Mouse (Mus musculus) fibroblast of lung, adult 2 months (primary cell): ENCODE results near the gene Fabp3.

Source experiments
- DNase-seq: peaks from one replicate; pipeline ENCODE4 v3.0.0-alpha.2; 2011; ENCODE audit warnings: low read depth

The Fabp3 gene

DNA sequence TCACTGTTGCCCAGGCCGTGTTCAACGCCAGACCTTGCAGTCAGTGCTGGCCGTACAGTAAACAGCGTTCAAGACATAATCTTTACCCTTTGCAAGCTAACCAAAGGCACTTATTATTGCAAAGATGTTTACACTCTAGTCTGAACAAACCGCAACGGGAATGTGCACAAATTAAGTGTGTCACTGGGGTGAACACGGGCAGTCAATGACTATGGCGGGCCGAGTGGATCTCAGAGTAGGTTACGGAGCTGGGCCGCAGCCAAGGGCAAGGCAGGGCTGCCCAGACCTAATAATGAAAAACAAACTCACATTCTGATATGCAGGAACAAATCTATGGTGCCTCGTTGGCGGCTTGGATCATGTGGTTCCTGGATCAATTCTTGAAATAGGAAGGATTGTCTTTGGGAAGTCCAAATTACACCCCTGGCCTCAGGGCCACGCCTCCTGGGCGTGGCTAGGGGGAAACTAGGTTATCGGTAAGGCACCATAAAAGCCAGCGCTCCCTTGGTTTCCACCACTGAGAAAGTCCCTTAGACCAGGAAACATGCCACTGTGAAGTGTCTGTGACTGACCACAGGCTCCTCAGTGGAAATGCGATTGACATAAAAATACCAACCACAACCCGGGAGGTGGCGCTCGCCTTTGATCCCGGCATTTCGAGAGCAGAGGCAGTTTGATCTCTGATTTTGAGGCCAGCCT lies 13.2 kb upstream of the Fabp3 start:
- no peak for DNase-seq

DNA sequence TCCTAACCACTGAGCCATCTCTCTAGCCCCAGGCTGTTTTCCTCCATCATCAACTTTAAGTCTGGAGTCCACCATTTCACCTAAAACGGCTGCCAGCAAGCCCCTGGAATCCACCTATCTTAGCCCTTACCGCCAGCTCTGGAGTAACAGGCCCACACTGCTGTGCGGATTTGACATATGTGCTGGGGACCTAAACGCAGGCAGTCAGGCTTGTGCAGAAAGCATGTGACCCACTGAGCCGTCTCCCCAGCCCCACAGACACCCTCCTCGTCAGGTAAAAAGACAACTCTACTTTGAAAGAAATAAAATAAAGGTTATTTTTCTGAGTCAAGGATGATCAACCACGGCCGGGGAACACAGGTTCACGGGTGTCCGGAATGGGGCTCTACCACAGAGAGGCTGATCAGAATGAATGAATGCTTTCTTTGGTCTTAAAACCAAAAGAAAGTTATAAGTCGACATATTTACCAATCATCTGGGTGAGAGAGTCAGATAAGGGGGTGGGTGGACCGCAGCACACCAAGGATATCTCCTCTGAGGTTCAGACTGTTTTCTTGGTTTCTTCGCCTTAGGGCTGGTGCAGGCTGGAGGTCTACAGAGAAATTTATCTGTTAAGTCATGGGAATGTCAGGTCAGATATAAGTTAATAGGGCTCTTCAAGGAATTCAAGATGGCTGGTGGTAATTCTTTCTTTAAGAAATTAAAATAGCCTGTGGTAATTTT lies 12.0 kb upstream of the Fabp3 start:
- no peak for DNase-seq

DNA sequence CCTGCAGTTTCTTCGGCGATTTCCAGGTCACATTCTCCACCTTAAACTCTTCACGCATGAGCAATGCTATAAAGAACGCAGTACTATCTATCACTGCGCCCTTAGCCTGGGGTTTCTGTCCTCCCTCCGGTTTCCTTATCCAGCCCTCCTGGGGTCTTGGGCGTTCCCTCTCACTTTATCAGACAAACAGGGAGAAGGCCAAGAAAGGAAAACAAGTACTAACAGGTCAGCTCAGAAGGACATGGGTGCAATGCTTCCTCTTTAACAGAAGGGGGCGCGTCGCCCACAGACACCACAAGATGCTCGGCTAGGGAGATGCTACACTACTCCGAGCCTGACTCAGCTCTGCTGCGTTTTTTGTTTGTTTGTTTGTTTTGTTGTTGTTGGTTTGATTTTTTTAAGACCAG lies 11.3 kb upstream of the Fabp3 start:
- DNase-seq: no peak

DNA sequence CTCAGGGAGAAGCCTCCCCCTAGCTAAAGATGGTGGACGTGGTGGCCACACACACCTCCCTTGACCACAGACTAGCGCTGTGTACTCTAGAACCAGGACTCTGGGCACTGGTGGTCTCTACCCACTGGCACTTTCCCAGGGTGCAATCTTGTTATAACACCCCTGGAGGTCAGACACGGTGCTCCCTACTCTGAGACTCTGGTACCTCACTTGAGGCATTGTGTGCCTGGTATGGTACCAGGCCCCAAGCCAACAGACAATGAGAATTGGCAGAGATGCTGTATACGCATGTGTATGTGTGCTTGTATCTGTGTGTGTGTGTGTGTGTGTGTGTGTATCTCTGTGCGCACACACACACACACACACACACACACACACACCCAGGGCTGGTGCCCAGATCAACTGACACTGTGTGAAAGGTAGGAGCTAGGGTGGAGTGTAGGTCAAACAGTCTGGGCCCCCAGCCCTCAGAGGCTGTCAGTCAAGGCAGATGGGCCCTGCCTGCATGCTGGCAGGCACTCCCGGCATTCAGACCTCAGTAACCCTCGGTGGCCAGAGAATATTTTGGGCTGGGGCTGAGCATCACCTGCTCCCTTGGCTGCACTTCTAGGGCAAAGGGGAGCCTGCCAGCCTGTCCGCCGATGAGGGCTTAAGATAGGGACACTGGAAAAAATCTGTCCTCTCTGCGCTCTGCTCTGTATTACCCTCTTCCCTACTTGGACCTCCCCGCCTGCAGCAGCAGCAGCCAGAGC lies 9.3 kb upstream of the Fabp3 start:
- DNase-seq: no peak

DNA sequence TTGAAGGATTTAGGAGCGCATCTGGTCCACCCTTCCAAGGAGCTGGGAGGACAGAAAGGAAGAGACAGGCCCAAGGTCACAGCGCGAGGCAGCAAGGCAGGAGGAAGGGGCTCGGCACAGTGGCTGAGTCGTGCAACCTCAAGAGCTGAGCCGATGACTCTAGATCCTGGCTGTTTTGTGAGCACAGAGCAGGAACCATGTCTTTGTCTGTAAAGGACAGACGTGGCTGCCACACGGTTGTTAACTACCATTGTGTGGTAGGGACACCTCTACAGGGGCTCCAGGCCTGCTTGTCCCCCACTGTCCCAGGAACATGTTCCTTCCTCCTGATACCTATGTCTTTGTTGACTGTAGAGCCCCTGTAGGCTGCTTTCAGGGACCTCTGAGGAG lies 8.8 kb upstream of the Fabp3 start:
- DNase-seq: no peak

DNA sequence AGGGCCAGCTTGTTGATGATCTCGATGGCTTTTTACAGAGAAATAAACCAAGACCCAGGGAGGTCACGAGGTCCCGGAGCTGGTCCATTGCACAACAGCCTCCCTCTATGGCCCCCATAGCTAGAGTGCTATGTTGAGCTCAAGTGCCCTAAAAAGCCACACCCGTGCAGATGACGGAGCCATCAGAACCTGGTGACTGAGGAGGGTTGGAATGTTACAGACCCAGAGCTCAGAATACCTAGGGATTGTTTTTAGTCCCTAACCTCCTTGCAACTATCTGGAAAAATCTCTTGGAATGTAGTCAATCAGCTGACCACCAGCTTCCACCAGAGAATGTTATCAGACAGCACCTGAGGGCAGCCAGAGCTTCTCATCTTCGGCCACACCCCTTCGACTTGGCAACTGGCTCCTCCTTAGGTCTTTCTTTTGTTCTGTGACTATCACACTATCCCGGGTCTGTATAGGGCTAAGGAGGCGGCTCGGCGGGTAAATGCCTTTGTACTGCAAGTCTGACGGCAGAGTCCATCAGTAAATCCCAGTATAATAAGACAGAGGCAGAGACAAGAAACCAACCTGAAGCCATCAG lies 6.0 kb upstream of the Fabp3 start:
- DNase-seq: no peak

DNA sequence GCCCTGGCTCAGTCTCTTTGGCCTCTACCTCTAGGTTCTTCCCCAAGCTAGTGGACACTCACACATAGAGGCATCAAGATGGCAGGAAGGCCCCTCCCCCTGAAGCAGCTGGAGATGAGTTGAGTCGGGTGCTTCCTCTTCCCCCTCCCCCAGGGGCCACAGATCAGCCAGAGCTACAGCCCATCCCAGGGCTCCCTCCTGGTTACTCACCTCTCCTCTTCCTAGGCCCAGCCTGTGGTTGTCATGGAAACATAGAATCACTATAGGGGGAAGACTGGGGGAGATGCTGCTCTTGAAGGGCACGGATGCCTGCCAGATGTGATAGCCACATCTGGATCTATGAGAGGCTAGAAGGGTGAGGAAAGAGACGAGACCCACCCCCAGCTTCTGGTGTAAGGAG lies 3.6 kb upstream of the Fabp3 start:
- DNase-seq: no peak

DNA sequence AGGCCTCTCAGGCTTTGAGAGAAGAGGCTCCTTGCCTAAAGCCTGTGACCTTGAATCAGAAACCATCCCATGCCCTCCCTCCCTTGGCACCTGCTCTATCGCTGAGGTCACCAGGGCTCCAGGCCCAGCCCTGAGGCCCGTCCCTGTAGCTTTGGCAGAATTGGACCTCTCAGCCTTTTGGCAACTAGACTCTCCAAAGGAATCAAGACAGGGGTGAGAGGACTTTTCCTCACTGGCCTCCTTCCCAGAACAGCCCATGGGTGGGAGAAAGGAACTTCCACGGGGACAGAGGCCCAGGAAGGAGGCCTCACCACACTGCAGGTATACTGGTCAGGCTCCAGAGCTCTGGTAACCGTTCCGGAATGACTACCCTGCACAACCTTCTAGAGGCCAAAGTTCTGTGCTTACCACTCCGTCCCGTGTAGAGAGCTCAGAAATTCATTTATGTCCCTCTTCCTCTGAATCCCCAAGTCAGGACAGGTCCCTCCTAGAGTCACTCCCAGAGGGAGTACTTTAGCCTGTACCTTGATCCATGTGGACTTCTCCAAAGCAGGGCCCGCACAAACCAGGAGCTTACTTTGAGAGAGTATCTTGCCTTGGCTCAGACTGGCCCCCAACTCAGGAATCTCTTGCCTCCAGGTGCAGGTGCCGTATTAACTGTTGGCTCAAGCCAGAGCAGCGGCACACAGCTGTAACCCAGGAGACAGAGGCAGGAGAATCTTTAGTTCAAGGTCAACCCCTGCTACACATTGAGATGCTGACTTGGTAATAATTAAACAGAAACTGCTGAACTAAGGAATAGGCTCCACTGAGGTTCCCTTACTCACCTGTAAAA lies 1.4 kb upstream of the Fabp3 start:
- DNase-seq: no peak

DNA sequence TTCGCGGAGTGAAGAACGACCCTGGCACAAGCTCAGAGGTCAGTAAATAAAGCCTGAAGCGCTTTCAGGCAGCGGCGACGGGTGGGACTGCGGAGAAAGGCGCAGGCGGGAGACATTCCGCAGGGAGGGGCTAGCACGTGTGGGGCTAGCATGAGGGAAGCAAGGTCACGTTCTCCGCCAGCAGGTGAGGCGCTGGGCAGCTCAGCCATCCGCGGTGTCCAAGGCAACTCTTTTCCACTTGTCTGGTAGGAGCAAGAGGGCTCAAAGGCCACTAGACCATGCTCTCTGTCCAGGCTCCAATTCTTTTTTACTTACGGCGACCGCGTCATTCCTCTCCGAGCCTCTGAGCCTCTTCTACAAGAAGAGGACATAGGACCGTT lies 554 bp upstream of the Fabp3 start:
- DNase-seq: no peak

DNA sequence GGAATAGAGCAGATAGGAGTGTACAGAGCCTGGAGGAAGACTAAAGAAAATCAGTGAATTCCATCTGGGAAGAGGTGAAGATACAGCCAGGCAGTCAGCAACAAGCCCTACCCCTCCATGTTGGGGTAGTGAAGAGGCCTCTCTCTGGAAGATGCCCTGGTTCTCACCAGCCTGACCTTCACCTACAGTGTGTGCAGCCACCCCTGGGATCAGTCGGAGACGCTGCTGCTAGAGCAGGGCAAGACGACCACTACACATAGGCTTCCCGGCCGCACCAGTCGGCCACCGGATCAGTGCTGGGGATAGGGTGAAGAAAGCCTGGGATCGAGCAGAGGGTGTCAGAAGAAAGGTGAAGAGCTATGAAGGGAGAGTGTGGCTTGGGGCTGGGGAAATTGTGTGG lies 859 bp downstream of the Fabp3 start:
- no peak for DNase-seq

DNA sequence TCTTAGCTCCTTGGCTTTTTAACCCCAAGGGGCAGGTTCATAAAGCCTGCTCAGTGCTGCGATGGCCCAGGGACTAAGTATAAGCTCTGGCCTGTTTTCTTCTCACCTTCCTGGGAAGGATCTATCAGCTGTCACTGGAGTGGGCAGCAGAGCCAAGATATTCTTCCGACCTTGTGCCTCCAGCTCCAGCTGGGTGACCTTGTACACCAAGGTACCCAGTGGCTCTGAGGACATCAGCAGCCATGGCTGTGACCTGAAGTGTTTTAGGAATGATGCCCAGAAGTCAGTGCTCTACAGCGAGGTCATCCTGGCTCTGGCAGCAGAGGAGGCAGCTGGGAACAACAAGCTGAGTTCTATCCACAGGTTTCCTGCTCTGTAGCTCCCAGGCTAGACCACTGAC lies 4.1 kb downstream of the Fabp3 start:
- DNase-seq: no peak

DNA sequence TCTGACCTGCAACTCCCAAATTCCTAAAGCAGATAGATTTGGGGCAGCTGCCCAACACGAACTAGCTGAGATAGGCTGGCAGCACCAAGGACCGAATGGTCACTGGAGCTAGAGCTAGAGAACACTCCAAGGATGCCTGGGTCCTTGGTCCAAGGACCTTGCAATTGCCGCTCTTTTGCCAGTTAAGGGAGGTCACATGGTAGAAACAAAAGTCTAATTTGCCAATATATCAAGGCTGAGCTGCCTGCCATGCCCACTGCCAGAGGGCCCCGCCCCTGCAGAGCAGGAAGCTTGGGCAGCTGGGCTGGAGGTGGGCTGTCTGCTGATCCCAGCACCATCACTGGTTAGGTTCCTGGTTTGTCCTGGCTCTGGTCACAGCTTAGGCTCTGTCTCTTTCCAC lies 5.2 kb downstream of the Fabp3 start:
- no peak for DNase-seq

DNA sequence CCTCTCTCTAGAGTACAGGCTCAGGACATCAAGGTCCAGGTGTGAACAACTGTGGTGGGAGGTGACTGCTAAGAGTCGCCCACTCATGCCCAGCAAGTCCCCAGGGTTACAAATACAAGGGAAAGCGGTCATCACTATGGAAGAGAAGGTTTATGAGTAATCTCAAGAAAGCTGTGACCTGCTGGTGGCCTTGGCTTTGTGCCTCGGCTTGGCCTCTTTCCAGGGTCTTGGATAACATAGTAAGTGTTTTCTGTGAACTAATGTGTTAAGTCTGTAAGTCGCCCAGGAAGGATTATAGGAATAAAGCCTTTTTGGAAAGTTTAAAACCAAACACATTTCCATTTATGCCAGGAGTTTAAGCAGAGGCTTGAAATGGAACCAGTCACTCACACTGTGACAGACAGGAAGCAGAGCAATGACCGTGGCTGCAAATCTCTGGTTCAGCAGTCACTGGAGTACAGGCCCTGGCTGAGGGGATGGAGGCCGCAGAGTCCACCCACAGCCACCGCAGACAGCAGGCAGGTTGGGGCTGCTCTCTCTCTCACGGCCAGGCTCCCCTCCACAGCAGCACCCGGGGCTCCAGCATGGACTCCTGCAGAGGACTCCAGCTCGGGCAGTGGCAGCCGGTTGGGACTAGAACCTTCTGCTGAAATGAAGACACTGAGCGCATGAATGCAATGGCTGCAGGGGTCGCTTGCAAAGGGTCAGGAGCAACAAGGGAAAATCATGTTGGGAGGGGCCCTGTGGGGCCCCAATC lies 7.6 kb downstream of the Fabp3 start:
- DNase-seq: no peak

DNA sequence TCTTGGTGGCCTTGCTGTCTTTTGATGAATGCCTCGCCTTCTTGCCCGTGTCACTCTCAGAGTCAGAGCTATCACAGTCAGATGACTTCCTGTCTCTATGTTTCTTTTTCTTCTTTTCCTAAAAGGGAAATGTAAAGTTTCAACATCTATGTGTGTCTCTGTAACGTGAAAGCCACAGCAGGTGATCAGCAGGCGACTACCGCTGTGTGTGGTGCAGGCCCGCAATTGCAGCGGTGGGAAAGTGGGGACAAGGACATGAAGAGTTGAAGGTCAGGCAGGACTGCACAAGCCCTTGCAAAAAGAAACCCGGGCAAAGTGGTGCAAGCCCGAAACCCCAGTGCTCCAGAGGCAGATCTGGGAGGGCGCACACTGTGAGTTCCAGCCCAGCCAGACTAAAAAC lies 8.3 kb downstream of the Fabp3 start:
- DNase-seq: no peak

DNA sequence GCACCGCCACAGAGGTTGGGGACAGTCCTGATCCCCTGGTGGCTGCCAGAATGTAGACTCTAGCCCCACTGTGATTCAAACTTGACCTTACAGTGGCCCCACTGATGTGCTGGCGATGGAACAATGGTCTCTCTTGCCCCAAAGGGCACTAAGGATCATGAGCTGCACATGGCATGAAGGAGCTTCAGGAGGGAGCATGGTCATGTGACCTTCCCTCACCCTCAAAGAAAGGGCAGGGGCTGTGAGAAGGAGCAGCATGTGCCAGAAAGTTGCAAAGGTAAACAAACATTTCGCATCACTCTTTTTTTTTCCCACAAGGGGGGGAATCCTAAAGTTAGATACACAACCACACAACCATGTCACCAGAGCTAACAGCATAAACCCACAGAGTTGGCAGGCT lies 9.7 kb downstream of the Fabp3 start:
- no peak for DNase-seq

DNA sequence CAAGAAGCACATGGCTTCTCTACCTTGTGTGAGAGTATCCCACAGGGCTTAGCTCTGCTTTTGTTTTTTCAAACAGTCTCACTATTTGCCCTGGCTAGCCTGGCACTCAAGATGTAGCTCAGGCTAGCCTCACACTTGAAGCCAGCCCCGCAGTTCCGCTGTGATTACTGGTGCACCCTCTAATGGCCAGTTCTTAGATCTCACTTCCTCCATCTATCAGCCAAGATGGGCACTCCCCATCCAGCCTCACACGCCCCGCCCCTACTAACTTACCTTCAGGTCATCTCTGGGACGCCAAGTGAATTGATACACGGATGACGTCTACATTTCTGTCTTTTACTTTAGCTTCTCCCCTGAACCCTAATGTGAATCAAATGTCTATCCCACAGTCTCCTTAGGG lies 11.2 kb downstream of the Fabp3 start:
- DNase-seq: no peak

DNA sequence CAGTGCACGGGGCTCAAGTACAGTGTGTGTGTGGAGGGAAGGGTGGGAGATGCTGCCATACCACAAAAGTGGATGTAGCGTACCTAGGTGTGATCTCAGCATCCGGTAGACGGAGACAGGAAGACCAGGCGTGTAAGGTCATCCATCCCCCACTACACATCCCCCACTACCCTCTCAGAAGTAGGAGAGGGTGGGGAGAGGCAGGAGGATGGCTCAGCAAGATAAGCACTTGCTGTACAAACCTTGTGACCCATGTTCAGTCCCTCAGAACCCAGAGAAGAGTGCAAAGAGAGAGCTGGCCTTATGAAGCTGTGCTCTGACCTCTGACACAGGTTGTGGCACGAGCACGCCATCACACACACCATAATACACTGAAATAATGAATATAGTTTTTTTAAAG lies 13.2 kb downstream of the Fabp3 start:
- no peak for DNase-seq

DNA sequence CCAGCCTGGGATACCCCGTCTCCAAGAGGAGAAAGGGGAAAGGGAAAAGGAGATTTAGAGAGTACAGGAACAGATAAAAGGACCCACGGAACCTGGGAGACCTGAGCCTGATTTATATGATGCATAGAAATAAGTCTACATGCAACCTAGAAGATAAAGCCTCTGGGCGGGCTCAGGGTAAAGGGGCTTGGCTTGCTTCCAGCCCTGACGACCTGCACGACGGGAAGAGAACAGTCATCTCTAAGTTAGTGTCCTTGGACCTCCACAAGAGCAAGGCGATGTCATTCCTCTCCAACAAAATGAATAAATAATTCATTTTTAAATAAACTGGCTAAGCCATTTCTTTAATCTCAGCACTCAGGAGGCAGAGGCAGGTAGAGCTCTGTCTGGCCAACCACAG lies 14.2 kb downstream of the Fabp3 start:
- DNase-seq: no peak

DNA sequence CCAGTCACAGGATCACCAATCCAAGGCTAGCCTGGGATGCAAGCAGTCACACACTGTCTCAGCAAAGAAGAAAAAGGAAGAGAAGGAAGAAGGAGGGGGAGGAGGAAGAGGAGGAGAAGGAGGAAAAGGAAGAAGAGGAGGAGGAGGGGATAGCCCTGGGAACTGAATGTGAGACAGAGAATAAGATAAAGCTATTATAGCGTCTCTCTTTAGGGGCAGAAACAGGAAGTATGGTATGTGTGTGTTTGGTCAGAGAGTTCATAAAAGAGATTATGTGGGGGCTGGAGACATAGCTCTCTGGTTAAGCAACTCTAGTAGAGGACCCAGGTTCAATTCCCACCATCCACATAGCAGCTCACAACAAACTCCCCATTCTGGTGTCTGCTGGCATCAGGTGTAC lies 14.8 kb downstream of the Fabp3 start:
- no peak for DNase-seq

DNA sequence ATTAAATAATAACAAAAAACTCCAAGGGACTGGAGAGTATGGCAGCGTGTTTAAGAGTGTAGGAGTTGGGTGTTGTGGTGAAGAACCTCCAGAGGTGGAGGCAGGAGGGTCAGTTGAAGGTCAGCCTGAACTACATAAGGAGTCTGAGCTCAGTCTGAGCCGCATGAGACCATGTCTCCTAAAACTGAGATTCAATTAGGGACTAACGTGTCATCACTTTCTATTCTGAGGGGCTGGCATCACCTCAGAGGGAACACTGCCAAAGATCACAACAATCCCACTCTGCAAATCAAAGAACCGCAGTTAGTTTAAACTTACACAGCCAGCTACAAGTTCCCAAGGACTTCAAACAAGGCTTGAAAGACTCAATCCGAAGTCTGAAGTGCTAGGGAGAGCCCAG lies 15.2 kb downstream of the Fabp3 start:
- DNase-seq: no peak

DNA sequence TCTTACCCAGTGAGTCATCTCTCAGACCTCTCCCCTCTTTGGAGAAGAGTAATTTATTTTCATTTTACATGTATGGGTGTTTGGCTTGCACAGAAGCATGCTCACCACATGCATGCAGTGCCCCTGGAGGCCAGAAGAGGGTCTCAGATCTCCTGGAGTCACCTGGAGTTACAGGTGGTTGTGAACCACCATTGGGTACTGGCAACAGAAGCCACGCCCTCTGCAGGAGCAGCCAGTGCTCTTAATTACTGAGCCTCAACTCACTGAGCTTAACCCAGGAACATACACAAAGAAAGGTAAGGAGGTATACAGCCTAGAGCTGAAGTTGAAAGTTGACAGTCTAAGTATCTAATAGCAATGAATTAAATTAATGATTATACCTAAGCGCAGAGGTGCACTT lies 17.1 kb downstream of the Fabp3 start:
- no peak for DNase-seq
